Mouse (Mus musculus) liver, embryonic 12.5 days (tissue): ENCODE data around the gene Il21r. TPM values are rescaled to one million over a fixed set of nuclear protein-coding genes. Genes with fewer than 3 reads are reported as not detected.

ENCODE experiments used
- ATAC-seq: fragments of 200-750 bp; cut with Nextera tagmentation; 2 replicates; pipeline ENCODE4 v1.8.0; 2017; ENCODE audit warnings: moderate number of reproducible peaks, mild to moderate bottlenecking, moderate library complexity
- H3K27ac ChIP-seq: fragments of 300-500 bp; sonication (generic); 2 replicates; pipeline ENCODE4 v1.5.1; 2016; ENCODE audit warnings: mild to moderate bottlenecking
- H3K27me3 ChIP-seq: fragments of 300-500 bp; sonication (generic); replicated peaks from 2 replicates; pipeline ENCODE4 v1.6.1; 2016; ENCODE audit warnings: mild to moderate bottlenecking, moderate library complexity
- H3K36me3 ChIP-seq: fragments of 300-500 bp; sonication (generic); 2 replicates; pipeline ENCODE4 v1.6.1; 2016; ENCODE audit warnings: mild to moderate bottlenecking, moderate library complexity
- H3K4me1 ChIP-seq: fragments of 300-500 bp; sonication (generic); 2 replicates; pipeline ENCODE4 v1.6.1; 2016
- H3K4me2 ChIP-seq: fragments of 300-500 bp; sonication (generic); 2 replicates; pipeline ENCODE4 v1.6.1; 2016; ENCODE audit warnings: mild to moderate bottlenecking, moderate library complexity
- H3K4me3 ChIP-seq: fragments of 300-500 bp; sonication (generic); 2 replicates; pipeline ENCODE4 v1.5.1; 2016; ENCODE audit warnings: mild to moderate bottlenecking, moderate library complexity
- H3K9ac ChIP-seq: fragments of 300-500 bp; sonication (generic); 2 replicates; pipeline ENCODE4 v1.6.1; 2016; ENCODE audit warnings: mild to moderate bottlenecking, moderate library complexity
- H3K9me3 ChIP-seq: fragments of 300-500 bp; sonication (generic); replicated peaks from 2 replicates; pipeline ENCODE4 v1.6.1; 2016; ENCODE audit warnings: mild to moderate bottlenecking, moderate library complexity
- WGBS: fragments of 180-500 bp; shearing (Covaris S2); methylation state at CpG from one replicate; pipeline ENCODE4 v1.1.7; 2016; ENCODE audit not compliant: insufficient replicate concordance; 5-methylcytosine and 5-hydroxymethylcytosine counted together
- polyA plus RNA-seq: library from polyadenylated mRNA; unstranded; fragments of >200 nt; fragmentation: Nextera tagmentation; extraction: Ambion mirVana; gene quantifications from 2 replicates; pipeline ENCODE4 v1.2.1, GENCODE M21; 2016

Gene Il21r
- 1.1 and 1.4 TPM in 2 replicates for polyA plus RNA-seq

DNA sequence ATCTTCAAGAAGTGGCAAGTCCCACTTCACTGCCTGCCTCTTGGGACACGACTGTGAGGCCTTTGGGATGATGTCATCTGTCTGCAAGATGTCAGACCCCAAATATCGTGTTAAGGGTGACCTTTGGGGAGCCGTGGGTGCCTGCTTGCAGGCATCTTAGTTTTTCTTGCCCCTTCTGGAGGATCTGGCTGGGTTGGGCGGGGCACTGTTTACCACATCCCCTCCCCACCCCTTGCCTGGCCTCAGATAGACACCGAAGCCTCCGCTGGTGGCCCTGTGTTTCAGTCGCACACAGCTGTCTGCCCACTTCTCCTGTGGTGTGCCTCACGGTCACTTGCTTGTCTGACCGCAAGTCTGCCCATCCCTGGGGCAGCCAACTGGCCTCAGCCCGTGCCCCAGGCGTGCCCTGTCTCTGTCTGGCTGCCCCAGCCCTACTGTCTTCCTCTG is at the start of gene Il21r:
Il21r (plus strand) TSS at position 245 of the 447 bp plus-strand sequence.
- H3K36me3 ChIP-seq: no peaks in the 10 kb centered on the region
- H3K27ac ChIP-seq: no peak within 1 kb of the TSS
- H3K4me3 ChIP-seq: no peak within 1 kb of the TSS
- H3K9me3 ChIP-seq: no peaks in the 10 kb centered on the region
- H3K4me1 ChIP-seq: peaks cover 22% of the 10 kb centered on the region
- WGBS: 23% methylated on average over 11 of the region's 11 CpGs
- peak; percentile 37; the same call in 1 of the 2 replicates for ATAC-seq
- no peak within 1 kb of the TSS for H3K9ac ChIP-seq
- peak within 1 kb of the TSS; percentile 19; the same call in 1 of the 2 replicates for H3K4me2 ChIP-seq
- H3K27me3 ChIP-seq: peaks cover 14% of the 10 kb centered on the region; the same call in 1 of the 2 replicates

DNA sequence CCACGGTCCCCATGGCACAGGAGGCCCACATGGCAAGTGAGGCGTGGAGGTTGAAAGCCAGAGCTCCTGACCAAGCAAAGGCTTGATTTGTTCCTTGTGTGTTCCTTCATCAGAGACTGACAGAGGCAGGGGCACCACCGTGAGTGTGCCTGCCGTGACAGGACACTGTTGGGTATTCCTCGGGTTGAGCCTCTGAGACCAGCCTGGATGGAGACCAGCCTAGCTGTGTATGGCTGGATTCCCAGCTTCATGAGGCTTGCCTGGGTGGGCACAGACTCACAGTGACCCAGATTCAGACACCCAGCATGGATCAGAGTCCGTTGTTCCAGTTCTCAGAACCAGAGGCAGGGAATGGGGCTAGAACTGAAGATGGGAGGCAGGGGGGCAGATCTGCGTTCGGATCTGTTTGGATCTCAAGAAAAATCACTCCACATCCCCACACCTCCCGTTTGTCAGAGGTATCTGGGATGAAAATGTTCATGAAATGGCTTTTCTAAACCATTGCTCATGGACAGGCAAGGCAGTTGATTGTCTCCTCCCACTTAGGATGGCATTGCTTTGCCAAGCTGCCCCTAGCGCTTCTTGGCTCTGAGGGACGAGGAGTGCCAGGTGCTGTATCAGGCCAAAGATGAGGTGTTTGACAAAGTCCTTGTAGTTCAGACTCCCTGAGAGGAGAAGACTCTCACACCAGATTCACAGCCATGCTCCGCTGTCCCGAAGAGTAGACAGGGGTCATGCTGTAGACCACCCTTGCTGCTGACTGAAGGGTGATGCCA is 49.4 kb upstream of the Il21r start:
- peaks cover 75% of the 10 kb centered on the region for H3K4me1 ChIP-seq
- H3K27ac ChIP-seq: no peak overlapping the region
- WGBS: 68% methylated on average over 13 of the region's 13 CpGs
- ATAC-seq: no peak
- H3K9ac ChIP-seq: 0 out of 2 replicates have a peak overlapping the region, but pooled peaks have one; percentile 81
- H3K27me3 ChIP-seq: peaks cover 25% of the 10 kb centered on the region; the same call in 1 of the 2 replicates
- H3K36me3 ChIP-seq: no peaks in the 10 kb centered on the region
- no peaks in the 10 kb centered on the region for H3K9me3 ChIP-seq
- peak overlapping the region; percentile 98 for H3K4me2 ChIP-seq
- H3K4me3 ChIP-seq: peak overlapping the region; percentile 69; the same call in 1 of the 2 replicates

DNA sequence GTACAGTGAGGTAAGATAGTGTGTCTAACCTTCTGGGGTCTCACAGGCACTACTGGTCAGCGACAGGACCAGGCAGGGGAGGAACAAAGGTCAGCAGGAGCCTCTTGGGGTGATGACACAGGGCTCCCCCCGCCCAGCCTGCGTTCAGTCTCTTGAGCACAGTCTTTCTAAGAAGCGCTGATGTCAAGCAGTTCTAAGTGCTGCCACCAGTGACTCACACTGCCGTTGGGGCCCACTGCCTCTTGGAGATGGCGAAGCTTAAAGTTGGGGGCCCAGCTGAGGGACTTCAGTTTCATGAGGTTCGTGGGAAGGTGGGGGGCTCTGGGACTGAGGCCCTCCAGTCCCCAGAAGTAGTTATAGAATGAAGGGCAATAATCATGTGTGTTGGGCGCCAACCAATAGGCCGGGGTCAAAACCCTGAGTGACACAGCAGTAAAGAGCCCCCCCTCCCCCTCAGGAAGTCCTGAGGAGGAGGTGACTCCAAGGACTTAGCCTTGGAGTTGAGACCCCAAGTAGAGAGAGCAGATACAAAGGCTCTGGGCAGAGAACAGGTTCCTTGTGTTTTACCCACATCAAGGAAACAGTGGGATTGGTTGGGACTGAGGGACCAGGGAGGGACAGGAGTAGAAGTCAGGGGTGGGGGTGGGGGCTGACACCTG is 48.6 kb upstream of the Il21r start:
- 37% methylated on average over 9 of the region's 9 CpGs for WGBS
- Histone ChIP-seq H3K9ac (no peak overlapping the region), H3K9me3 (no peaks in the 10 kb centered on the region), H3K36me3 (no peaks in the 10 kb centered on the region), H3K4me1 (peaks cover 75% of the 10 kb centered on the region), H3K27ac (no peak overlapping the region), H3K4me2 (peak overlapping the region; percentile 98), H3K4me3 (no peak overlapping the region), H3K27me3 (peaks cover 25% of the 10 kb centered on the region; the same call in 1 of the 2 replicates)
- ATAC-seq: no peak

DNA sequence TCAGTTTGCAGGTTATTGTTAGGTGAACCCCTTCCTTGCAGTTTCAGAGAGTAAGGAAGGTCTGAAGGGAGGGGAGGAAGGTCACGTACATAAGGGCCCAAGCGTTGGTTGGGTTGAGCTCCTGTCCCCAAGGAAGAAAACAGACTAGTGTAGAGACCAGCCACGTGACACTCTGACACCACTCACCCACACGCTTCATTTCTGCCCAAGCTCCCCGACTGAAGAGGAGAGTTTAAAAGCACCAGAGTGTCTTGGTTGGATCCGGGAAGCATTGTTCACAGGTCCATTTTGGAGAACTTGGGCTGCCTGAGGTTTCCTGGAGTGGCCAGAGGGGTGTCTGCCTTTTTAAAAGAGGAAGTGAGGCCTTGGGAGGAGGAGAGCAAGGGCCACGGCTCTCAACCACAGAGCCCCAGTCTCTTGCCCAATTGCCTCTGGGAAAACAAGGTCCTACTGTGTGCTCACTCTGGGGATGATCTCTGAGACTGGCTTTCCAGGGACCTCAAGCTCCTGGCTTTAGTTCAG is 47.8 kb upstream of the Il21r start:
- H3K27ac ChIP-seq: peak overlapping the region; percentile 12; the same call in 1 of the 2 replicates
- WGBS: 23% methylated on average over 7 of the region's 7 CpGs
- H3K4me2 ChIP-seq: peak overlapping the region; percentile 2; the same call in 1 of the 2 replicates

DNA sequence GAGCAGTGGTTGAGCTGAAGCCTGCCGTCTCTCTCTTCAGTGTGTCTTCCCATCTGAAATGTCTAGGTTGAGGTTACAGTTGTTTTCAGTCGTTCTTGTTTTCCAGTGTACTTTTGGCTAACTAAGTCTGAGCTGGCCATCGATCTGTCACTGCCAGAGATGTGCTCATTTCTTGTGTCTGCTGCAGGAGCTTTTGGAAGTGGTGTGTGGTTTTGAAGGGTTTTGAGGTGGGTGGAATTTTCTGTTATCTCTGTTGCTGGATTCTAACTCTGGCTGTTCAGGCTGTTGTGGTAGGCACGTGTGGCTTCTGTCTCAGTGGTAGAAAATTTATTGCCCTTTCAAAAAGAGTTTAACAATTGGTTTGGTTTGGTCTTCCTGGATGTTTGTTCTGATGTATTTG is 47.1 kb upstream of the Il21r start:
- Histone ChIP-seq H3K4me3 (no peak overlapping the region), H3K36me3 (no peaks in the 10 kb centered on the region), H3K9me3 (no peaks in the 10 kb centered on the region), H3K4me1 (peaks cover 71% of the 10 kb centered on the region), H3K9ac (no peak overlapping the region), H3K4me2 (no peak overlapping the region; the same call in 1 of the 2 replicates), H3K27ac (peak overlapping the region; percentile 12; the same call in 1 of the 2 replicates), H3K27me3 (peaks cover 17% of the 10 kb centered on the region; the same call in 1 of the 2 replicates)
- 18% methylated on average over 4 of the region's 4 CpGs for WGBS
- ATAC-seq: no peak

More for the DNA sequence above, 47.8 kb upstream of the Il21r start:
- H3K27me3 ChIP-seq: peaks cover 21% of the 10 kb centered on the region; the same call in 1 of the 2 replicates
- H3K4me3 ChIP-seq: no peak overlapping the region
- no peak overlapping the region for H3K9ac ChIP-seq
- H3K36me3 ChIP-seq: no peaks in the 10 kb centered on the region
- H3K9me3 ChIP-seq: no peaks in the 10 kb centered on the region
- peaks cover 70% of the 10 kb centered on the region for H3K4me1 ChIP-seq
- ATAC-seq: no peak

DNA sequence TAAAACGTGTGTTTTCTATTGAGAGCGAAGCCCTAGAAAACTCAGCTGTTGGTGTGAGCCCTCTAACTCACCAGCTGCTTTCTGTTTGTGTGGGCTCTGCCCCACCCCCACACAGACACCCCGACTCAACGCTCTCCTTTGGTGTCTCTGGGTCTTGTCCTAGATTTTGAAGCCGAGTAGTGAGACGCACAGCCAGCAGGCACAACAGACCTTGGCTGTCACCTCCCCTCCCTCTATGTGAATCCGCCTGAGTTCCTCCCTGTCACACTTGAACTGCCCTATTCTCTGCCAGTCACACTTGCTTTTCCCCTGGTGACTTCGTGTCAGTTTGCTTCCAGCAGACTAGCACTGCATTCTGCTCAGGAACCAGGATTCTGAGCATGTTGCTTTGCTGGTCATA is 46.4 kb upstream of the Il21r start:
- H3K4me1 ChIP-seq: peaks cover 69% of the 10 kb centered on the region
- peaks cover 17% of the 10 kb centered on the region; the same call in 1 of the 2 replicates for H3K27me3 ChIP-seq
- no peaks in the 10 kb centered on the region for H3K36me3 ChIP-seq
- H3K9ac ChIP-seq: no peak overlapping the region
- no peak overlapping the region for H3K27ac ChIP-seq
- H3K4me2 ChIP-seq: peak overlapping the region; percentile 16; the same call in 1 of the 2 replicates
- 45% methylated on average over 8 of the region's 8 CpGs for WGBS
- ATAC-seq: no peak
- H3K4me3 ChIP-seq: no peak overlapping the region
- H3K9me3 ChIP-seq: no peaks in the 10 kb centered on the region

DNA sequence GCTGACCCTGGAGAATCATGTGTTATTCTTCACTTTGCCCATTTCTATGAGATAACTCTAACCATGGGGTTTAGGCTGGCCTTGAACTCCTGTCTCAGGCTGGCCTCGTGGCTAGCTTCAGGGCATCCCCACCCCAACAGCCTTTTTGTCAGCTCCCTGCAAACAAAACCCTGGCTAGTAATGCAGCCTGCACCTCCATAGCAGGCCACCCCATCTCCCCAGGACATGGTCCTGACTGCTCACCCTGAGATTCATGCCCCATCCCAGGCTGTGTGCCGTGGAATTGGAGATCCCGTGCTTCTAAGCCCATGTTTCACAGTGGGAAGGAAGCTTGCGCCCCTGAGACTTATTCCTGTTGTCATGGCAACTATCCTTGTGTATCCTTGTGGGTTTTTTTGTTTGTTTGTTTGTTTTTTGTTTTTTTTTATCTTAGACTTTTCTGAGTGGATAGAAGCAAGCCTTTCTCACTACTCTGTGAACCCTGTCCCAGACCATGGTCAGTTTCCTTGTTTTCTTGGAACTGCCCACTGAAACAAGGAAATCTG is 44.8 kb upstream of the Il21r start:
- Histone ChIP-seq H3K4me3 (no peak overlapping the region), H3K27ac (no peak overlapping the region), H3K27me3 (peaks cover 10% of the 10 kb centered on the region; the same call in 1 of the 2 replicates), H3K4me2 (no peak overlapping the region), H3K9me3 (no peaks in the 10 kb centered on the region), H3K4me1 (peaks cover 56% of the 10 kb centered on the region), H3K36me3 (no peaks in the 10 kb centered on the region), H3K9ac (no peak overlapping the region)
- WGBS: 59% methylated on average over 4 of the region's 4 CpGs
- ATAC-seq: no peak

DNA sequence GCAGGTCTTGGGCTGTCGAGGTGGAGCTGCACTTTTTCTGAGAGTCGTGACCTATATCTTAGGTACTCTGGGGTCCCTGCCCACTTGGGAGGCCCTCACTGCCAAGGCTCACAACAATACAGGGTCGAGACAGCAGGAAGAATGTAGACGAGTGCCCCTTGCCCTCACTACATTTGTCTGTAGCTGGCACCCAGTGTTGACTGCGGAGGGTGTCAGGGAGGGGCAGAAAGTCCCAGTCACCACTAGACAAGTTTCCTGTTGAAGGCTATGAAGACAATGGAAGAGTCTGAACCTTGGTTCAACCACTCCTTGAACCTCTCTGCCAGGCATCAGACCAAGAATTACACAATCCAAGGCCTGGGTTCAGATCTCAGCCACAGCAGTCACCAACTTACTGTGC is 44.2 kb upstream of the Il21r start:
- no peak overlapping the region for H3K4me2 ChIP-seq
- H3K27ac ChIP-seq: no peak overlapping the region
- WGBS: 60% methylated on average over 5 of the region's 5 CpGs

DNA sequence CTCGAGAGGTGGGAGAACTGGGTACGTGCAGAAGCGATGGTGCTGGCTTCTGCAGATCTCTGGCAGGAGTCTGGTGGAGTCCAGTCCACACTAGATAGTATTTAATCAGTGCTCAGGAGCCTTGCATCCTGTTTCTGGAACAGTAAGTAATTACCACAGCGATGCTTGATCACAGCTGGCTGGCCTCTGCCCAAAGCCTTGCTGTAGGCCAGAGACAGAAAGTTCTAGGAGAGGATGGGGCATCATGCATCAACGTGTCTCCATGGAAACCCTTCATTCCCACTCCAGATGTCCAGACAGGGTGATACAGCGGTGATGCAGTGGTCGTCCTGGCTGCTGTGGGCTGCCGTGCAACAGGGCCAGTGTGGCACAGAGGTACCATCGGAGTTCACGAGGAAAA is 43.7 kb upstream of the Il21r start:
- Histone ChIP-seq H3K36me3 (no peaks in the 10 kb centered on the region), H3K27me3 (no peaks in the 10 kb centered on the region), H3K27ac (no peak overlapping the region), H3K4me2 (no peak overlapping the region), H3K9ac (no peak overlapping the region), H3K9me3 (no peaks in the 10 kb centered on the region), H3K4me1 (peaks cover 48% of the 10 kb centered on the region), H3K4me3 (no peak overlapping the region)
- WGBS: 79% methylated on average over 10 of the region's 10 CpGs
- no peak for ATAC-seq

More for the DNA sequence above, 44.2 kb upstream of the Il21r start:
- no peaks in the 10 kb centered on the region for H3K9me3 ChIP-seq
- peaks cover 4% of the 10 kb centered on the region; the same call in 1 of the 2 replicates for H3K27me3 ChIP-seq
- H3K9ac ChIP-seq: no peak overlapping the region
- ATAC-seq: no peak
- H3K4me3 ChIP-seq: no peak overlapping the region
- H3K4me1 ChIP-seq: peaks cover 53% of the 10 kb centered on the region
- H3K36me3 ChIP-seq: no peaks in the 10 kb centered on the region

DNA sequence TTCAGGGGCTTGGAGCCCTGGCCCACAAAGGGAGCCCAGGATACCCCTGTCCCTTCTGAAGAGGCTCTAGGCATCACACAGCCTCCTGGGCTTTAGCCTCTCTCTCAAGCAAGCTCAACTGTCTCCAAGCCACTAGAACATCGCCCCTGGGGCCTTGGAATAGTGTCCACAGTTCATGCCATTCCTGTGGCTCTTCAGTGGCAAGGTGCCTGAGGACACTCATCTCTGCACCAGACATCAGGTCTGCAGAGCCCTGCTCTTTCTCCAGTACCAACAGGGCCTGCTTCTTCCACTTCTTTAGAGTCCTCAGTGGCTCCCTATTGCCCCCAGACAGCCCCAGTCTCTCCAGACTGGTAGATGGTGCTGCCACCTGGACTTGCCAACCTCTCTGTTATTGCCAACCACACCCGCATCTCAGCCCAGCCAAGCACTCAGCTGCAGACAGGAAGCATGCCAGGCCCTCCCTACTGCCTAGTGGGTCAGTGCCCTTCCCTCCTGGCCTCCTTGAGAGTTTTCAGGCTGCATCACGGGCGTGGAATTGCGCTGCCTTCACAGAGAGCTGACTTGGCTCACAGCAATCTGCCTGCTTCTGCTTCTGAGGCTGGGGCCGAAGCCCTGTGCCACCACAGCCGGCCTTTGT is 43.0 kb upstream of the Il21r start:
- H3K27ac ChIP-seq: no peak overlapping the region
- no peak for ATAC-seq
- no peak overlapping the region for H3K4me3 ChIP-seq
- H3K4me2 ChIP-seq: no peak overlapping the region
- H3K36me3 ChIP-seq: peaks cover 3% of the 10 kb centered on the region; the same call in 1 of the 2 replicates
- no peak overlapping the region for H3K9ac ChIP-seq
- no peaks in the 10 kb centered on the region for H3K9me3 ChIP-seq
- H3K4me1 ChIP-seq: peaks cover 46% of the 10 kb centered on the region
- H3K27me3 ChIP-seq: no peaks in the 10 kb centered on the region
- 75% methylated on average over 7 of the region's 7 CpGs for WGBS

DNA sequence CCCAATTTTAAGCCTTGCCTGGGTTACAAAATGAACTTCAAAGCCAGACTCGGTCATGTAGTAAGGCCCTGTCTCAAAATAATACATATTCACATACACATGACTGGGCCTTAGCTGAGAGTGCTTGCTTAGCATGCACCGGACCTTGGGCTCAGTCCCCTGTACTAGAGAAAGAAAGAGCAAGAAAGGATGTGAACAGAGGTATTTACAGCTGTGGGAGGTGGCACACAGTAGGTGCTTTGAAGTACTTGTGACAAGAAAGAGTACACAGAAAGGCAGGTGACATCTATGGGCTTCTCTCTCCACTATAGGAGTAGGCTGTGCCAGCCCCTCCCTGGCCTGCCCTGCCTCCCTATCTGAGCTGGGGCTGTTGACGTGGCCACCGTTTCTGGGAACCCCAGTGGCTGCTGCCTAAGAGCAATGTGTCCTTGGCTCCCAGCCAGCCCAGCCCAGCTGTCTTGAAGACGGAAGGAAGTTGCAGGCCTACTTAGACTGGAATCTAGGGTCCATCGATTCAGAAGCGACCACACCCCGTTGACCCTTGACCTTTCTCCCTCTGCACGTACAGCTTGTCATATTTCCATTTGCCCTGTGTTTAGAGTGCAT is 42.0 kb upstream of the Il21r start:
- peak; percentile 69 for ATAC-seq
- Histone ChIP-seq H3K9me3 (no peaks in the 10 kb centered on the region), H3K4me3 (no peak overlapping the region), H3K4me2 (no peak overlapping the region), H3K9ac (no peak overlapping the region), H3K27me3 (no peaks in the 10 kb centered on the region), H3K4me1 (peaks cover 41% of the 10 kb centered on the region), H3K27ac (no peak overlapping the region), H3K36me3 (peaks cover 3% of the 10 kb centered on the region; the same call in 1 of the 2 replicates)
- WGBS: 51% methylated on average over 9 of the region's 9 CpGs
